Mouse (Mus musculus): ENCODE measurements around the gene Dnaja3. TPM values are rescaled to one million over a fixed set of nuclear protein-coding genes. Genes with fewer than 3 reads are reported as not detected.
A peak's percentile ranks its signal among the peaks of the same experiment; 100 is the strongest.

The Dnaja3 gene
- total and polyA plus RNA-seq, 2 experiments from 2014 or later, result 99.6 to 103 TPM

- no peak for ATAC-seq (ENCODE audit: insufficient read depth, low read depth)
- H3K4me1 ChIP-seq (ENCODE audit: control insufficient read depth, insufficient read depth), result peaks cover 23% of the 10 kb centered on the region
- H3K27me3 ChIP-seq (ENCODE audit: control insufficient read depth, insufficient read depth, low read length), result no peaks in the 10 kb centered on the region
- DNase-seq (ENCODE audit: low spot score), result no peak
- peaks cover 29% of the 10 kb centered on the region for H3K36me3 ChIP-seq (replicated peaks; ENCODE audit: control insufficient read depth, insufficient read depth, low read length)
- no peak overlapping the region for H3K4me3 ChIP-seq (ENCODE audit: low read depth, low read length)
- H3K9ac ChIP-seq (replicated peaks; ENCODE audit: low read depth, low read length), result 0 out of 2 replicates have a peak overlapping the region, but pooled peaks have one; percentile 35
- H3K9me3 ChIP-seq (replicated peaks; ENCODE audit: control insufficient read depth, low read length), result no peaks in the 10 kb centered on the region
- H3K4me2 ChIP-seq (ENCODE audit: low read depth, low read length), result no peak overlapping the region
- 49% methylated on average over 2 of the region's 2 CpGs for WGBS
- no peak for TF ChIP-seq CTCF (IDR thresholded peaks at IDR 0.05; ENCODE audit: low read depth)
- TF ChIP-seq EP300 (IDR thresholded peaks at IDR 0.05; ENCODE audit: low read depth), result no peak
- 0 out of 2 replicates have a peak overlapping the region, but pooled peaks have one; percentile 36 for H3K27ac ChIP-seq (ENCODE audit: low read depth)
Measured at GRCm38 (mm10) chr16:4659326-4659725, 19.5 kb downstream of the Dnaja3 start.

DNA sequence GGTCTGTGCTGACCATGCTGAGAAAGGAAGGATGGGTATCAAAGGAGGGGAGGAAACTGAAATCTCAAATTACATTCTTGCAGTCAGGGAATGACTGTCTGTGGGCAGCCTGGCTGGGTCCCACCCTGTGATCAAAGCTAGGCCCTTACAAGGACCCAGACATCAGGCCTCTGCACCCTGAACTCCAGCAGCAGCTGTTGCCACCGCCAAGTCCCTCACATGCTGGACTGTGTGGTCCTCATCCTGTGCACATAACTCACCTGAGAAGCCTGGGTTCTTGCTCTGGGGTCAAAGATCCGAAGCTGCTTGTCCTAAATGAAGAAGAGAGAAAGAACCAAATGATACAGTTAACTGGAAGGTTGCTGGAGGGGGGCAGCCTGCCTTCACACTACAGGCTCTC is 21.8 kb downstream of the Dnaja3 start:
- no peak overlapping the region for H3K9ac ChIP-seq (replicated peaks; ENCODE audit: low read depth, low read length)
- no peaks in the 10 kb centered on the region for H3K27me3 ChIP-seq (ENCODE audit: control insufficient read depth, insufficient read depth, low read length)
- H3K4me3 ChIP-seq (ENCODE audit: low read depth, low read length), result no peak overlapping the region
- H3K4me1 ChIP-seq (ENCODE audit: control insufficient read depth, insufficient read depth), result peaks cover 4% of the 10 kb centered on the region
- DNase-seq (ENCODE audit: low spot score), result no peak
- no peak overlapping the region for H3K27ac ChIP-seq (ENCODE audit: low read depth)
- peaks cover 24% of the 10 kb centered on the region for H3K36me3 ChIP-seq (replicated peaks; ENCODE audit: control insufficient read depth, insufficient read depth, low read length)
- H3K4me2 ChIP-seq (ENCODE audit: low read depth, low read length), result no peak overlapping the region
- TF ChIP-seq CTCF (IDR thresholded peaks at IDR 0.05; ENCODE audit: low read depth), result no peak
- no peak for TF ChIP-seq EP300 (IDR thresholded peaks at IDR 0.05; ENCODE audit: low read depth)
- WGBS, result 79% methylated on average over 2 of the region's 2 CpGs
- ATAC-seq (ENCODE audit: insufficient read depth, low read depth), result no peak
- H3K9me3 ChIP-seq (replicated peaks; ENCODE audit: control insufficient read depth, low read length), result no peaks in the 10 kb centered on the region

DNA sequence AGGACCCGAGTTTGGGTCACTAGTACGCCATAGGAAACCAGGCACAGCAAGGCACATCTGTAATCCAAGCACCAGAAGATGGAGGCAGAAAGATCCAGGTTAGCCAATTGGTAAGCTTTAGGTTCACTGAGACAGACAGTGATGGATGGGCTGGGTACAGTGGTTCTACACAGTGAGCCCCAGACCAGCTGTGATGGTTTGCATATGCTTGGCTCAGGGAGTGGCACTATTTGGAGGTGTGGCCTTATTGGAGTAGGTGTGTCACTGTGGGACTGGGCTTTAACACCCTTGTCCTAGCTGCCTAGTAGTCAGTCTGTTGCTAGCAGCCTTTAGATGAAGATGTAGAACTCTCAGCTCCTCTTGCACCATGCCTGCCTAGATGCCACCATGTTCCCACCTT is 24.0 kb downstream of the Dnaja3 start:
- H3K27me3 ChIP-seq (ENCODE audit: control insufficient read depth, insufficient read depth, low read length), result no peaks in the 10 kb centered on the region
- 90% methylated on average over 2 of the region's 2 CpGs for WGBS
- no peak overlapping the region for H3K27ac ChIP-seq (ENCODE audit: low read depth)
- H3K36me3 ChIP-seq (replicated peaks; ENCODE audit: control insufficient read depth, insufficient read depth, low read length), result peaks cover 34% of the 10 kb centered on the region
- no peak overlapping the region for H3K9ac ChIP-seq (replicated peaks; ENCODE audit: low read depth, low read length)
- no peak for DNase-seq (ENCODE audit: low spot score)
- H3K4me3 ChIP-seq (ENCODE audit: low read depth, low read length), result no peak overlapping the region
- TF ChIP-seq CTCF (IDR thresholded peaks at IDR 0.05; ENCODE audit: low read depth) (no peak), EP300 (IDR thresholded peaks at IDR 0.05; ENCODE audit: low read depth) (no peak)
- H3K4me1 ChIP-seq (ENCODE audit: control insufficient read depth, insufficient read depth), result no peaks in the 10 kb centered on the region; the same call in 1 of the 2 replicates
- ATAC-seq (ENCODE audit: insufficient read depth, low read depth), result no peak
- no peaks in the 10 kb centered on the region for H3K9me3 ChIP-seq (replicated peaks; ENCODE audit: control insufficient read depth, low read length)
- no peak overlapping the region for H3K4me2 ChIP-seq (ENCODE audit: low read depth, low read length)

DNA sequence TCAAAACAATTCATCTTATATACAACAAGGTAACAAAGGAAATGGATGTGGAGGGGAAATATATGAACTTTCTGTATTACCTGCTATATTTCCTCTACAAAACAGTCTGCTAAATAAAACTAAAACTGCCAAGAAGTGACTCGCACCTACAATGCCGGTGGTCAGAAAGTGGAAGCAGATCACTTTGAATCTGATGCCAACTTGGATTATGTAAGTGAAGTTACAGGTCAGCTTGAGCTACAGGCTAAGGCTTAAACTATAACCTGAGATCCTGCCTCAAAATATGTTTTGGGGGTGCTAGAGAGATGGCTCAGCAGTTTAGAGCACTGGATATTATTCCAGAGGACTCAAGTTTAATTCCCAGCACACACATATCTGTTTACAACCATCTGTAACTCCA is 25.9 kb downstream of the Dnaja3 start:
- Histone ChIP-seq H3K36me3 (replicated peaks; ENCODE audit: control insufficient read depth, insufficient read depth, low read length) (peaks cover 47% of the 10 kb centered on the region), H3K9me3 (replicated peaks; ENCODE audit: control insufficient read depth, low read length) (no peaks in the 10 kb centered on the region), H3K9ac (replicated peaks; ENCODE audit: low read depth, low read length) (no peak overlapping the region), H3K4me1 (ENCODE audit: control insufficient read depth, insufficient read depth) (no peaks in the 10 kb centered on the region), H3K4me2 (ENCODE audit: low read depth, low read length) (no peak overlapping the region), H3K4me3 (ENCODE audit: low read depth, low read length) (no peak overlapping the region), H3K27ac (ENCODE audit: low read depth) (no peak overlapping the region), H3K27me3 (ENCODE audit: control insufficient read depth, insufficient read depth, low read length) (no peaks in the 10 kb centered on the region)
- WGBS, result 86% methylated on average over 2 of the region's 2 CpGs
- ATAC-seq (ENCODE audit: insufficient read depth, low read depth) (no peak), DNase-seq (ENCODE audit: low spot score) (no peak)
- no peak for TF ChIP-seq CTCF (IDR thresholded peaks at IDR 0.05; ENCODE audit: low read depth)
- no peak for TF ChIP-seq EP300 (IDR thresholded peaks at IDR 0.05; ENCODE audit: low read depth)

- Histone ChIP-seq H3K9ac (replicated peaks; ENCODE audit: low read depth, low read length) (no peak overlapping the region), H3K4me1 (ENCODE audit: control insufficient read depth, insufficient read depth) (no peaks in the 10 kb centered on the region), H3K36me3 (replicated peaks; ENCODE audit: control insufficient read depth, insufficient read depth, low read length) (peaks cover 43% of the 10 kb centered on the region), H3K4me2 (ENCODE audit: low read depth, low read length) (no peak overlapping the region), H3K4me3 (ENCODE audit: low read depth, low read length) (no peak overlapping the region), H3K27me3 (ENCODE audit: control insufficient read depth, insufficient read depth, low read length) (no peaks in the 10 kb centered on the region), H3K27ac (ENCODE audit: low read depth) (no peak overlapping the region), H3K9me3 (replicated peaks; ENCODE audit: control insufficient read depth, low read length) (no peaks in the 10 kb centered on the region)
- 33% methylated on average over 3 of the region's 3 CpGs for WGBS
- peak; percentile 90 for ATAC-seq (ENCODE audit: insufficient read depth, low read depth)
- DNase-seq (ENCODE audit: low spot score), result peak; percentile 81
- TF ChIP-seq EP300 (IDR thresholded peaks at IDR 0.05; ENCODE audit: low read depth), result no peak
- TF ChIP-seq CTCF (IDR thresholded peaks at IDR 0.05; ENCODE audit: low read depth), result peak; percentile 94
Measured at GRCm38 (mm10) chr16:4667190-4667808, 27.5 kb downstream of the Dnaja3 start.

- ATAC-seq (ENCODE audit: insufficient read depth, low read depth) (no peak), DNase-seq (ENCODE audit: low spot score) (no peak)
- Histone ChIP-seq H3K36me3 (replicated peaks; ENCODE audit: control insufficient read depth, insufficient read depth, low read length) (peaks cover 53% of the 10 kb centered on the region), H3K9me3 (replicated peaks; ENCODE audit: control insufficient read depth, low read length) (no peaks in the 10 kb centered on the region), H3K27me3 (ENCODE audit: control insufficient read depth, insufficient read depth, low read length) (no peaks in the 10 kb centered on the region), H3K4me2 (ENCODE audit: low read depth, low read length) (no peak overlapping the region), H3K4me3 (ENCODE audit: low read depth, low read length) (no peak overlapping the region), H3K27ac (ENCODE audit: low read depth) (no peak overlapping the region), H3K9ac (replicated peaks; ENCODE audit: low read depth, low read length) (no peak overlapping the region), H3K4me1 (ENCODE audit: control insufficient read depth, insufficient read depth) (no peaks in the 10 kb centered on the region)
- WGBS, result 73% methylated on average over 5 of the region's 5 CpGs
- TF ChIP-seq CTCF (IDR thresholded peaks at IDR 0.05; ENCODE audit: low read depth), result no peak
- no peak for TF ChIP-seq EP300 (IDR thresholded peaks at IDR 0.05; ENCODE audit: low read depth)
Measured at GRCm38 (mm10) chr16:4670317-4670716, 30.5 kb downstream of the Dnaja3 start.

Data from heart, postnatal 0 days (tissue).